19 mouse cellular contexts compared by ENCODE assay signal in genomic region chr5:28159072-28159458, GRCm38 (mm10). TPM values are rescaled to one million over a fixed set of nuclear protein-coding genes. Genes with fewer than 3 reads are reported as not detected.
DNase-seq lines count a peak whose midpoint lies in the region; ATAC-seq and TF ChIP-seq lines count a peak whose summit lies in the region.
"Had no signal": no experiment of that assay in that cellular context is flagged by ENCODE, and none has a peak within 500 bp of the region (broad histone marks: within the 10 kb centered on the region; RNA-seq: fewer than 3 reads in every experiment).

No protein-coding gene starts in this region.

- WGBS in hindbrain, embryonic 13.5 days: under 1% methylated on average over 15 of the region's 15 CpGs
- WGBS in midbrain, embryonic 13.5 days: 2% methylated on average over 15 of the region's 15 CpGs
- 1% methylated on average over 15 of the region's 15 CpGs for WGBS in heart, embryonic 11.5 days (ENCODE audit: insufficient replicate concordance)

- H3K36me3 ChIP-seq in E14TG2a.4 (ENCODE audit: insufficient read depth, low read length): no peaks in the 10 kb centered on the region
- H3K36me3 ChIP-seq in hindbrain, embryonic 13.5 days: no peaks in the 10 kb centered on the region
- H3K36me3 ChIP-seq in midbrain, embryonic 13.5 days: no peaks in the 10 kb centered on the region
- no peaks in the 10 kb centered on the region for H3K36me3 ChIP-seq in heart, embryonic 11.5 days (ENCODE audit: control insufficient read depth, insufficient read depth, low read length)
- H3K36me3 ChIP-seq: forebrain, embryonic 12.5 days; lung, embryonic 15.5 days had no signal

- intact Hi-C loops in left cerebral cortex, adult 2 months (cut with DNase I): no loop called here

- peaks cover 93% of the 10 kb centered on the region for H3K27me3 ChIP-seq in E14TG2a.4 (ENCODE audit: insufficient read depth, low read length)
- H3K27me3 ChIP-seq in hindbrain, embryonic 13.5 days: peaks cover 97% of the 10 kb centered on the region
- peaks cover 84% of the 10 kb centered on the region for H3K27me3 ChIP-seq in midbrain, embryonic 13.5 days
- H3K27me3 ChIP-seq in heart, embryonic 11.5 days (ENCODE audit: control insufficient read depth, insufficient read depth, low read length): peaks cover 87% of the 10 kb centered on the region

- DNase-seq in ES-CJ7 (ENCODE audit: low read depth, low spot score): peak; percentile 28
- no peak for DNase-seq in left cerebral cortex, adult 2 months (ENCODE audit: extremely low spot score in 1 of 2, low spot score in 2 of 2)
- no peak for DNase-seq in ovary, postnatal 14 days (ENCODE audit: low spot score)
- DNase-seq: adrenal gland, adult 2 months; kidney, adult 18-20 months; right cerebral cortex, postnatal 14 days; thymus, adult 2 months had no signal

- H3K9me3 ChIP-seq in E14TG2a.4 (ENCODE audit: low read length): peaks cover 3% of the 10 kb centered on the region; the same call in 1 of the 2 replicates
- no peaks in the 10 kb centered on the region for H3K9me3 ChIP-seq in hindbrain, embryonic 13.5 days
- no peaks in the 10 kb centered on the region for H3K9me3 ChIP-seq in midbrain, embryonic 13.5 days
- H3K9me3 ChIP-seq in heart, embryonic 11.5 days (replicated peaks; ENCODE audit: control insufficient read depth, low read length): no peaks in the 10 kb centered on the region
- H3K9me3 ChIP-seq: forebrain, embryonic 12.5 days; lung, embryonic 15.5 days had no signal

- H3K27ac ChIP-seq in hindbrain, embryonic 13.5 days: no peak overlapping the region; the same call in 1 of the 2 replicates
- H3K27ac ChIP-seq in midbrain, embryonic 13.5 days: peak overlapping the region; percentile 78
- H3K27ac ChIP-seq in left cerebral cortex, adult 2 months: no peak overlapping the region
- H3K27ac ChIP-seq in heart, embryonic 11.5 days (ENCODE audit: low read depth, low read length): no peak overlapping the region
- H3K27ac ChIP-seq: forebrain, embryonic 12.5 days; lung, embryonic 15.5 days had no signal

- H3K4me3 ChIP-seq in E14TG2a.4 (replicated peaks; ENCODE audit: low read length): peak overlapping the region; percentile 46
- H3K4me3 ChIP-seq in hindbrain, embryonic 13.5 days: no peak overlapping the region; the same call in 1 of the 2 replicates
- H3K4me3 ChIP-seq in midbrain, embryonic 13.5 days (replicated peaks): peak overlapping the region; percentile 25
- no peak overlapping the region for H3K4me3 ChIP-seq in left cerebral cortex, adult 2 months
- H3K4me3 ChIP-seq in heart, embryonic 11.5 days (ENCODE audit: low read depth, low read length): no peak overlapping the region
- H3K4me3 ChIP-seq: lung, embryonic 15.5 days had no signal

- no peak for TF ChIP-seq CTCF in E14TG2a.4 (conservative IDR thresholded peaks at IDR 0.05; ENCODE audit: low read length)
- TF ChIP-seq CTCF in left cerebral cortex, adult 2 months (IDR thresholded peaks at IDR 0.05): no peak

- no peak for ATAC-seq in hindbrain, embryonic 13.5 days (ENCODE audit: low FRiP score)
- ATAC-seq in midbrain, embryonic 13.5 days: no peak
- ATAC-seq in heart, embryonic 11.5 days (replicated peaks; ENCODE audit: insufficient number of reproducible peaks, low FRiP score, low TSS enrichment): no peak
- ATAC-seq: CD4-positive, CD25-positive, alpha-beta regulatory T cell, adult 4 months; Patski had no signal

- H3K9ac ChIP-seq in hindbrain, embryonic 13.5 days: no peak overlapping the region
- peak overlapping the region; percentile 59 for H3K9ac ChIP-seq in midbrain, embryonic 13.5 days (replicated peaks)
- H3K9ac ChIP-seq in heart, embryonic 11.5 days (ENCODE audit: low read depth, low read length): no peak overlapping the region
- H3K9ac ChIP-seq: forebrain, embryonic 12.5 days; lung, embryonic 15.5 days had no signal

- peaks cover 46% of the 10 kb centered on the region for H3K4me1 ChIP-seq in E14TG2a.4 (replicated peaks; ENCODE audit: low read depth, low read length)
- H3K4me1 ChIP-seq in hindbrain, embryonic 13.5 days (replicated peaks): peaks cover 27% of the 10 kb centered on the region
- H3K4me1 ChIP-seq in midbrain, embryonic 13.5 days (replicated peaks): peaks cover 40% of the 10 kb centered on the region
- no peaks in the 10 kb centered on the region for H3K4me1 ChIP-seq in heart, embryonic 11.5 days (ENCODE audit: control insufficient read depth, insufficient read depth, low read length)
- H3K4me1 ChIP-seq: lung, embryonic 15.5 days had no signal

- H3K4me2 ChIP-seq in hindbrain, embryonic 13.5 days: peak overlapping the region; percentile 32
- H3K4me2 ChIP-seq in midbrain, embryonic 13.5 days (replicated peaks): peak overlapping the region; percentile 50
- no peak overlapping the region for H3K4me2 ChIP-seq in heart, embryonic 11.5 days
- H3K4me2 ChIP-seq: lung, embryonic 15.5 days had no signal

RNA-seq across cellular contexts. Expression of gene En2, which starts 6.4 kb away (rescaled TPM):
- polyA plus RNA-seq in hindbrain, embryonic 13.5 days (2015; fragmentation: Nextera tagmentation; extraction: Ambion mirVana): 0.58 and 0.71 TPM in 2 replicates
- 1.9 and 2.2 TPM in 2 replicates for polyA plus RNA-seq in midbrain, embryonic 13.5 days (2015; fragmentation: Nextera tagmentation; extraction: Ambion mirVana)
- total RNA-seq in left cerebral cortex, adult 2 months (2021): under 1 TPM; 0.09 to 0.59 TPM
- not detected in 2 replicates for polyA plus RNA-seq in heart, embryonic 11.5 days (2014; fragmentation: Nextera tagmentation; extraction: Ambion mirVana)
- total RNA-seq: heart, postnatal 25 days; neutrophil, adult 5-6 weeks had no signal
- polyA plus RNA-seq: CD4-positive, CD25-positive, alpha-beta regulatory T cell, adult 4 months; embryonic facial prominence, embryonic 14.5 days; forebrain, embryonic 12.5 days; liver, embryonic 11.5 days; lung, embryonic 15.5 days had no signal

Comparison
In these comparisons a context has a peak if more than half of its experiments do, and no peak if none do; other contexts are left out.
1. H3K4me3 ChIP-seq: peak in E14TG2a.4 (single experiment) and midbrain, embryonic 13.5 days (single experiment); none in hindbrain, embryonic 13.5 days (single experiment), left cerebral cortex, adult 2 months (single experiment) and heart, embryonic 11.5 days (single experiment).